Comparison of ENCODE assay signal across 15 mouse cellular contexts in the genomic region with DNA sequence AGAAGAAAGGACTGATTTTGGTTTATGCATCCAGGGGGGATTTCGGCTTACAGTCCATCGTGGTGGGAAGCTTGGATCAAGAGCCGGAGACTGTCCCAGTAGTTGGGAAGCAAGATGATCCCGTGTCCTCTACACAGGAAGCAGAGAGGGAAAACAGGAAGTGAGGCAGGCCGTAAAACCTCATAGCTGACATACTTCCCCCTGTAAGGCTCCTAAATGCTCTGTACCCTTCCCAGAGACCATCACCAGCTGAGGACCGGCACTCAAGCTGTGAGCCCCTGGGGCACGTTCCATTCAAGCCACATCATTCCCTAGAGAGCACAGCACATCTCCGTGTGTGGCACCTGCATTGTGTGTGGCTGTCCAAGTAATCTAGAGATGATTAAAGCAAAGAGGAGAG. TPM values are rescaled to one million over a fixed set of nuclear protein-coding genes. Genes with fewer than 3 reads are reported as not detected.
DNase-seq lines count a peak whose midpoint lies in the region; ATAC-seq and TF ChIP-seq lines count a peak whose summit lies in the region.
"Had no signal": no experiment of that assay in that cellular context is flagged by ENCODE, and none has a peak within 500 bp of the region (broad histone marks: within the 10 kb centered on the region; RNA-seq: fewer than 3 reads in every experiment).

No protein-coding gene starts in this region.

- no peak for TF ChIP-seq CTCF in thymus, adult 2 months (IDR thresholded peaks at IDR 0.05; ENCODE audit: borderline replicate concordance, control insufficient read depth, extremely low read depth, insufficient read depth, low read length, poor library complexity)

- H3K9ac ChIP-seq in hindbrain, embryonic 12.5 days = no peak overlapping the region
- 0 out of 2 replicates have a peak overlapping the region, but pooled peaks have one; percentile 8 for H3K9ac ChIP-seq in midbrain, embryonic 13.5 days (replicated peaks)
- no peak overlapping the region for H3K9ac ChIP-seq in forebrain, embryonic 12.5 days
- H3K9ac ChIP-seq: heart, embryonic 15.5 days; liver, embryonic 13.5 days had no signal

- WGBS in hindbrain, embryonic 12.5 days = 54% methylated on average over 8 of the region's 8 CpGs
- 52% methylated on average over 8 of the region's 8 CpGs for WGBS in hindbrain, embryonic 10.5 days
- 83% methylated on average over 8 of the region's 8 CpGs for whole genome bisulfite sequencing in thymus, adult 2 months
- 55% methylated on average over 8 of the region's 8 CpGs for WGBS in midbrain, embryonic 13.5 days
- 54% methylated on average over 8 of the region's 8 CpGs for WGBS in forebrain, embryonic 12.5 days

- H3K27ac ChIP-seq in hindbrain, embryonic 12.5 days = 0 out of 2 replicates have a peak overlapping the region, but pooled peaks have one; percentile 46
- no peak overlapping the region for H3K27ac ChIP-seq in hindbrain, embryonic 10.5 days
- H3K27ac ChIP-seq in thymus, adult 2 months (ENCODE audit: control insufficient read depth, insufficient read depth, low read length) = peak overlapping the region; percentile 27; the same call in 1 of the 2 replicates
- H3K27ac ChIP-seq in midbrain, embryonic 13.5 days = peak overlapping the region; percentile 57
- H3K27ac ChIP-seq in forebrain, embryonic 12.5 days = no peak overlapping the region
- H3K27ac ChIP-seq: heart, embryonic 15.5 days; hindbrain, postnatal 0 days; liver, embryonic 13.5 days; macrophage; stomach, postnatal 0 days had no signal

- peaks cover 9% of the 10 kb centered on the region for H3K36me3 ChIP-seq in hindbrain, embryonic 12.5 days
- peaks cover 24% of the 10 kb centered on the region for H3K36me3 ChIP-seq in hindbrain, embryonic 10.5 days
- peaks cover 7% of the 10 kb centered on the region for H3K36me3 ChIP-seq in thymus, adult 2 months (ENCODE audit: control insufficient read depth, insufficient read depth, low read length)
- H3K36me3 ChIP-seq in midbrain, embryonic 13.5 days = peaks cover 16% of the 10 kb centered on the region
- H3K36me3 ChIP-seq in forebrain, embryonic 12.5 days (replicated peaks) = no peaks in the 10 kb centered on the region; the same call in 1 of the 2 replicates

- no peak for DNase-seq in hindbrain, embryonic 10.5 days (ENCODE audit: low spot score)
- DNase-seq in thymus, adult 2 months = no peak
- DNase-seq in thymus, postnatal 4 days = no peak
- no peak for DNase-seq in testis, postnatal 14 days (ENCODE audit: low spot score)
- DNase-seq: cerebellum, adult 18-20 months; gastrocnemius, postnatal 25 days; liver, embryonic 13.5 days had no signal

- H3K9me3 ChIP-seq in hindbrain, embryonic 12.5 days (replicated peaks) = no peaks in the 10 kb centered on the region
- no peaks in the 10 kb centered on the region for H3K9me3 ChIP-seq in hindbrain, embryonic 10.5 days
- H3K9me3 ChIP-seq in midbrain, embryonic 13.5 days = no peaks in the 10 kb centered on the region
- H3K9me3 ChIP-seq in forebrain, embryonic 12.5 days = no peaks in the 10 kb centered on the region
- H3K9me3 ChIP-seq: heart, embryonic 15.5 days; liver, embryonic 13.5 days had no signal

- ATAC-seq in hindbrain, embryonic 12.5 days (ENCODE audit: low FRiP score) = 0 out of 2 replicates have a peak, but pooled peaks have one; percentile 35
- no peak for ATAC-seq in midbrain, embryonic 13.5 days
- no peak for ATAC-seq in forebrain, embryonic 12.5 days (ENCODE audit: low FRiP score)
- ATAC-seq: activated CD4-positive, CD25-positive, alpha-beta regulatory T cell, adult 4 months; hindbrain, postnatal 0 days had no signal

- H3K4me1 ChIP-seq in hindbrain, embryonic 12.5 days = peaks cover 8% of the 10 kb centered on the region
- H3K4me1 ChIP-seq in hindbrain, embryonic 10.5 days (replicated peaks) = peaks cover 11% of the 10 kb centered on the region
- peaks cover 4% of the 10 kb centered on the region for H3K4me1 ChIP-seq in thymus, adult 2 months (replicated peaks; ENCODE audit: control insufficient read depth, insufficient read depth, low read length)
- H3K4me1 ChIP-seq in midbrain, embryonic 13.5 days (replicated peaks) = peaks cover 17% of the 10 kb centered on the region
- H3K4me1 ChIP-seq in forebrain, embryonic 12.5 days = peaks cover 16% of the 10 kb centered on the region
- H3K4me1 ChIP-seq: liver, embryonic 13.5 days had no signal

- no peak for TF ChIP-seq POLR2A in thymus, adult 2 months (IDR thresholded peaks at IDR 0.05; ENCODE audit: control insufficient read depth, extremely low read depth, insufficient read depth, low read length, poor library complexity)

- no peaks in the 10 kb centered on the region for H3K27me3 ChIP-seq in hindbrain, embryonic 12.5 days
- no peaks in the 10 kb centered on the region for H3K27me3 ChIP-seq in hindbrain, embryonic 10.5 days (ENCODE audit: insufficient read depth, poor library complexity, severe bottlenecking)
- H3K27me3 ChIP-seq in thymus, adult 2 months (ENCODE audit: control insufficient read depth, insufficient read depth, low read length) = no peaks in the 10 kb centered on the region
- no peaks in the 10 kb centered on the region for H3K27me3 ChIP-seq in midbrain, embryonic 13.5 days
- no peaks in the 10 kb centered on the region for H3K27me3 ChIP-seq in forebrain, embryonic 12.5 days
- H3K27me3 ChIP-seq: heart, embryonic 15.5 days; liver, embryonic 13.5 days had no signal

- no peak overlapping the region for H3K4me3 ChIP-seq in hindbrain, embryonic 12.5 days
- H3K4me3 ChIP-seq in hindbrain, embryonic 10.5 days = no peak overlapping the region
- H3K4me3 ChIP-seq in thymus, adult 2 months (ENCODE audit: control insufficient read depth, insufficient read depth, low read length) = no peak overlapping the region
- no peak overlapping the region for H3K4me3 ChIP-seq in midbrain, embryonic 13.5 days (replicated peaks)
- no peak overlapping the region for H3K4me3 ChIP-seq in forebrain, embryonic 12.5 days (replicated peaks)
- H3K4me3 ChIP-seq: heart, embryonic 15.5 days; liver, embryonic 13.5 days had no signal

- no peak overlapping the region for H3K4me2 ChIP-seq in hindbrain, embryonic 12.5 days (replicated peaks)
- no peak overlapping the region for H3K4me2 ChIP-seq in midbrain, embryonic 13.5 days (replicated peaks)
- no peak overlapping the region for H3K4me2 ChIP-seq in forebrain, embryonic 12.5 days
- H3K4me2 ChIP-seq: heart, embryonic 15.5 days; liver, embryonic 13.5 days had no signal

RNA-seq across cellular contexts. Expression of gene Polr3e, which starts 15.8 kb away (rescaled TPM):
- 29.2 and 29.8 TPM in 2 replicates for polyA plus RNA-seq in hindbrain, embryonic 12.5 days (2016; fragmentation: Nextera tagmentation; extraction: Ambion mirVana)
- polyA plus RNA-seq in hindbrain, embryonic 10.5 days (2016; fragmentation: Nextera tagmentation; extraction: Ambion mirVana) = 31.2 and 41.0 TPM in 2 replicates
- polyA plus RNA-seq in thymus, adult 2 months (2012; rRNA removed) = 18.6 and 22.0 TPM in 2 replicates
- polyA plus RNA-seq in midbrain, embryonic 13.5 days (2015; fragmentation: Nextera tagmentation; extraction: Ambion mirVana) = 24.6 and 27.7 TPM in 2 replicates
- polyA plus RNA-seq in forebrain, embryonic 12.5 days (2016; fragmentation: Nextera tagmentation; extraction: Ambion mirVana) = 33.5 and 34.9 TPM in 2 replicates

RNA-seq across cellular contexts. Expression of gene Eef2k, which starts 59.1 kb away (rescaled TPM):
- 32.5 and 34.8 TPM in 2 replicates for polyA plus RNA-seq in hindbrain, embryonic 12.5 days (2016; fragmentation: Nextera tagmentation; extraction: Ambion mirVana)
- polyA plus RNA-seq in hindbrain, embryonic 10.5 days (2016; fragmentation: Nextera tagmentation; extraction: Ambion mirVana) = 26.9 and 30.1 TPM in 2 replicates
- 26.2 and 29.5 TPM in 2 replicates for polyA plus RNA-seq in thymus, adult 2 months (2012; rRNA removed)
- 23.9 and 26.4 TPM in 2 replicates for polyA plus RNA-seq in midbrain, embryonic 13.5 days (2015; fragmentation: Nextera tagmentation; extraction: Ambion mirVana)
- polyA plus RNA-seq in forebrain, embryonic 12.5 days (2016; fragmentation: Nextera tagmentation; extraction: Ambion mirVana) = 20.6 and 21.3 TPM in 2 replicates

Comparison
In these comparisons a context has a peak if more than half of its experiments do, and no peak if none do; other contexts are left out.
1. H3K27ac ChIP-seq: peak in hindbrain, embryonic 12.5 days (single experiment), thymus, adult 2 months (single experiment) and midbrain, embryonic 13.5 days (single experiment); none in hindbrain, embryonic 10.5 days (single experiment) and forebrain, embryonic 12.5 days (single experiment).